Mouse (Mus musculus) hindbrain, embryonic 14.5 days (tissue): ENCODE measurements at regions not wholly inside any gene's neighbourhood (a gene's known extent, or its start where the extent isn't known, plus 50 kb on each side); places are given as distances from the start of the nearest gene placed in this dataset.
A peak's percentile ranks its signal among the peaks of the same experiment; 100 is the strongest.

Experiments used
- ATAC-seq: fragments of 200-750 bp; cut with Nextera tagmentation; 2 replicates; pipeline ENCODE4 v1.8.0; 2017; ENCODE audit warnings: moderate number of reproducible peaks, mild to moderate bottlenecking, moderate TSS enrichment, moderate library complexity; ENCODE audit not compliant: low FRiP score
- DNase-seq: peaks from one replicate; pipeline ENCODE4 v3.0.0-alpha.2; 2015; ENCODE audit warnings: low spot score
- H3K27ac ChIP-seq: fragments of 300-500 bp; sonication (generic); 2 replicates; pipeline ENCODE4 v1.5.1; 2014; ENCODE audit warnings: mild to moderate bottlenecking, moderate library complexity
- H3K27me3 ChIP-seq: fragments of 300-500 bp; sonication (generic); 2 replicates; pipeline ENCODE4 v1.6.1; 2014; ENCODE audit warnings: mild to moderate bottlenecking, low read length, mixed read lengths; ENCODE audit not compliant: control insufficient read depth, insufficient read depth
- H3K36me3 ChIP-seq: fragments of 300-500 bp; sonication (generic); replicated peaks from 2 replicates; pipeline ENCODE4 v1.6.1; 2014; ENCODE audit not compliant: control insufficient read depth, insufficient read depth
- H3K4me1 ChIP-seq: fragments of 300-500 bp; sonication (generic); replicated peaks from 2 replicates; pipeline ENCODE4 v1.6.1; 2014; ENCODE audit warnings: antibody characterized with exemption, low read length, mixed read lengths; ENCODE audit not compliant: control insufficient read depth, insufficient read depth
- H3K4me2 ChIP-seq: fragments of 300-500 bp; sonication (generic); replicated peaks from 2 replicates; pipeline ENCODE4 v1.6.1; 2014; ENCODE audit warnings: mild to moderate bottlenecking, moderate library complexity
- H3K4me3 ChIP-seq: fragments of 300-500 bp; sonication (generic); replicated peaks from 2 replicates; pipeline ENCODE4 v1.5.1; 2014; ENCODE audit warnings: mild to moderate bottlenecking, low read length
- H3K9ac ChIP-seq: fragments of 300-500 bp; sonication (generic); 2 replicates; pipeline ENCODE4 v1.6.1; 2014
- H3K9me3 ChIP-seq: fragments of 300-500 bp; sonication (generic); 2 replicates; pipeline ENCODE4 v1.6.1; 2016; ENCODE audit warnings: low read length; ENCODE audit not compliant: control insufficient read depth
- WGBS: fragments of 180-500 bp; shearing (Covaris S2); extraction: QIAGEN DNeasy Blood & Tissue Kit; methylation state at CpG from one replicate; pipeline ENCODE4 v1.1.7; 2014; 5-methylcytosine and 5-hydroxymethylcytosine counted together

GRCm38 (mm10) chr13:53753049-53753448 is 280.2 kb upstream of the Msx2 start:
- WGBS, result 76% methylated on average over 6 of the region's 6 CpGs
- H3K4me2 ChIP-seq, result no peak overlapping the region
- no peak for ATAC-seq

DNA sequence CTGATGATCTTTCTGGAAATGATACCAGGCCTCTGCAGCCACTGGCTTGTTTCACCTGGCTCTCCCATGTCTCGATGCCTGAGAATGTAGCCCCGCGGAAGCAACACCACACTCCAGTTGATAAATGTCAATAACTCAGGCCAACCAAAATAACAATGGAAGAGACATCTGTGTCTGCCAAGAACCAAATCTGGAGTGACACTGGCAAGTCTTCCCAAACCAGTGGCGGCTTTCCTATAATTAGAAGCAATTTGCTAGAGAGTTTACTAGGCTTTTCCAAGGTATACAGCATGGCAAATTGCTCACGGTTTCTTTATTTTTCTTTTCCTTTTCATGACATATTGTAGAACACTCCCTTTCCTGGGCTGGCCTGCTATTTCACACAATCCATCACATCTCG is 268.1 kb upstream of the Msx2 start:
- no peaks in the 10 kb centered on the region for H3K4me1 ChIP-seq
- ATAC-seq, result no peak
- no peak for DNase-seq
- 0 out of 2 replicates have a peak, but pooled peaks cover 4% of the 10 kb centered on the region for H3K9me3 ChIP-seq
- WGBS, result 83% methylated on average over 6 of the region's 6 CpGs
- H3K9ac ChIP-seq, result no peak overlapping the region
- no peaks in the 10 kb centered on the region for H3K36me3 ChIP-seq
- no peak overlapping the region for H3K27ac ChIP-seq
- no peak overlapping the region for H3K4me2 ChIP-seq
- no peaks in the 10 kb centered on the region for H3K27me3 ChIP-seq
- no peak overlapping the region for H3K4me3 ChIP-seq

More at GRCm38 (mm10) chr13:53753049-53753448, 280.2 kb upstream of the Msx2 start:
- Histone ChIP-seq H3K4me1 (peaks cover 11% of the 10 kb centered on the region), H3K4me3 (no peak overlapping the region), H3K36me3 (no peaks in the 10 kb centered on the region), H3K27me3 (no peaks in the 10 kb centered on the region), H3K9ac (no peak overlapping the region), H3K9me3 (no peaks in the 10 kb centered on the region), H3K27ac (no peak overlapping the region)
- no peak for DNase-seq

GRCm38 (mm10) chr13:53739127-53739526 is 266.3 kb upstream of the Msx2 start:
- DNase-seq, result peak; percentile 49

DNA sequence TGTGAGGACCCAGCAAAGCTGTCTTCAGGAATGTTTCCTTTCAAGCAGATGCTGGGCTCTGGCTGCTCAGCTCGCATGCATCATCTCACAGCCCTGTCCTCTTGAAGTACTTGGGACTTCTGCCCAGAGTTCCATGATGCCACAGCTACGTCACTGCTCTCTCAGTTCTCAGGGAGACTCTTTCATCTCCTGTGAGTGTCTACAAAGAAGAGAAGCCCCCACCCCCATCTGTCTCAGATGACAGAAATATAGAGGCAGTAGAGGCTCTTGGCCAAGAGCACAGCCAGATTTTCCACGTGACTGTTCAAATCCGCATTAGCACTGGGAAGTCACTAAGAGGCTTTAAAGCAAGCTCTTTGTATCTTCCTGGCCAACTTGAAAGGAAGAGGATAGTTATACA is 262.1 kb upstream of the Msx2 start:
- H3K4me1 ChIP-seq, result no peaks in the 10 kb centered on the region
- no peak for ATAC-seq
- no peak overlapping the region for H3K27ac ChIP-seq
- H3K36me3 ChIP-seq, result no peaks in the 10 kb centered on the region
- no peaks in the 10 kb centered on the region for H3K27me3 ChIP-seq
- no peaks in the 10 kb centered on the region for H3K9me3 ChIP-seq
- WGBS, result 60% methylated on average over 4 of the region's 4 CpGs
- H3K9ac ChIP-seq, result no peak overlapping the region
- DNase-seq, result peak; percentile 44
- no peak overlapping the region for H3K4me2 ChIP-seq
- H3K4me3 ChIP-seq, result no peak overlapping the region

More at GRCm38 (mm10) chr13:53739127-53739526, 266.3 kb upstream of the Msx2 start:
- Histone ChIP-seq H3K27me3 (no peaks in the 10 kb centered on the region), H3K9me3 (no peaks in the 10 kb centered on the region), H3K36me3 (no peaks in the 10 kb centered on the region), H3K4me2 (no peak overlapping the region), H3K27ac (no peak overlapping the region), H3K4me1 (no peaks in the 10 kb centered on the region), H3K9ac (no peak overlapping the region), H3K4me3 (no peak overlapping the region)
- WGBS, result 57% methylated on average over 3 of the region's 3 CpGs
- ATAC-seq, result no peak

- no peaks in the 10 kb centered on the region for H3K27me3 ChIP-seq
- no peaks in the 10 kb centered on the region for H3K4me1 ChIP-seq
- no peak overlapping the region for H3K27ac ChIP-seq
- H3K9ac ChIP-seq, result no peak overlapping the region
- H3K36me3 ChIP-seq, result no peaks in the 10 kb centered on the region
- WGBS, result 71% methylated on average over 10 of the region's 10 CpGs
- ATAC-seq, result no peak
- H3K9me3 ChIP-seq, result no peaks in the 10 kb centered on the region
- H3K4me2 ChIP-seq, result no peak overlapping the region
- no peak for DNase-seq
- H3K4me3 ChIP-seq, result no peak overlapping the region
Measured at GRCm38 (mm10) chr13:53730259-53730902, 257.5 kb upstream of the Msx2 start.

- H3K9me3 ChIP-seq, result no peaks in the 10 kb centered on the region
- no peak overlapping the region for H3K27ac ChIP-seq
- H3K4me1 ChIP-seq, result no peaks in the 10 kb centered on the region
- no peak overlapping the region for H3K4me2 ChIP-seq
- no peak for ATAC-seq
- H3K9ac ChIP-seq, result no peak overlapping the region
- H3K36me3 ChIP-seq, result no peaks in the 10 kb centered on the region
- H3K27me3 ChIP-seq, result no peaks in the 10 kb centered on the region
- WGBS, result 90% methylated on average over 7 of the region's 7 CpGs
- no peak overlapping the region for H3K4me3 ChIP-seq
- DNase-seq, result no peak
Measured at GRCm38 (mm10) chr13:53729848-53730247, 257.0 kb upstream of the Msx2 start.

DNA sequence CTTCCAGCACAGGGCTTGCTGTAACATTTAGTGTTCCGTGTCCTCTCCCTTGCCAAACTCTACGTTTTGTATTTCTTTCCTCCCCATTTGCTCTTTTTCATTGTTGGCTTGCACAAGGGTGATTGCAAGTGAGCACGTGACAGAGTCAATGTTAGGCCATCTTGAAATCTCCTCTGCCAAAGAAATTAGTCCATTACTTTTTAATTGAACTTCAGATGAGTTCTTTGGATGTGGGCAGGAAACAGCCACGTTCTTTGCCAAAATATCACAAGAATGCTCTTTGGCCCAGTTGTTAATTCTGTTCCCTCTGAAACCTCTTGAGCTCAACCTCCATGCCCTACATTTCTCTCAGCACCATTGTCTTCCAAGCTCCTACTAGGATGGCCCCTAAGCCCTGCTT is 253.2 kb upstream of the Msx2 start:
- H3K9me3 ChIP-seq, result no peaks in the 10 kb centered on the region
- 88% methylated on average over 4 of the region's 4 CpGs for WGBS
- no peaks in the 10 kb centered on the region for H3K27me3 ChIP-seq
- H3K9ac ChIP-seq, result no peak overlapping the region
- no peaks in the 10 kb centered on the region for H3K36me3 ChIP-seq
- H3K4me2 ChIP-seq, result no peak overlapping the region
- H3K4me1 ChIP-seq, result no peaks in the 10 kb centered on the region
- H3K27ac ChIP-seq, result no peak overlapping the region
- ATAC-seq, result no peak
- DNase-seq, result no peak
- H3K4me3 ChIP-seq, result no peak overlapping the region

DNA sequence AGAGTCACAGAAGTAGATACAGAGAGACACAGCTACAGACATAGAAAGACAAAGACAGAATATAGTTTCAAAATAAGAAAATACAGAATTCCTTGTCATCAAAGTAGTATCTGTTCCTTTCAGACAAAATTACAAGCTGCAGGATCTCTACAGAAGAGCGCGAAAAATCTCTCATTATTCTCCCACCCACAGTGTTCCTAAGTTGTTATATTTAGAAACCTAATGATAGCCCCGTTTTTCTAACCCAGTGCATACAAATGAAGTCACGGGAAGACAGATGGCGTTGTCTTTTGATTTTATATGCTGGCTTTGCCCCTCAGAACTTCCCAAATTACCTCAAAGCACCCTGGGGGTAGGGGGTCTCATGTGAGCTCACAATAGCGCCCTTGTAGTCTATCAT is 250.0 kb upstream of the Msx2 start:
- H3K36me3 ChIP-seq, result no peaks in the 10 kb centered on the region
- H3K4me2 ChIP-seq, result no peak overlapping the region
- no peaks in the 10 kb centered on the region for H3K27me3 ChIP-seq
- no peaks in the 10 kb centered on the region for H3K9me3 ChIP-seq
- H3K4me1 ChIP-seq, result no peaks in the 10 kb centered on the region
- no peak overlapping the region for H3K4me3 ChIP-seq
- DNase-seq (no peak), ATAC-seq (no peak)
- no peak overlapping the region for H3K9ac ChIP-seq
- 39% methylated on average over 6 of the region's 6 CpGs for WGBS
- no peak overlapping the region for H3K27ac ChIP-seq

GRCm38 (mm10) chr13:53721038-53721463 is 248.2 kb upstream of the Msx2 start:
- Histone ChIP-seq H3K36me3 (no peaks in the 10 kb centered on the region), H3K4me1 (no peaks in the 10 kb centered on the region), H3K4me2 (no peak overlapping the region), H3K27me3 (no peaks in the 10 kb centered on the region), H3K27ac (no peak overlapping the region), H3K4me3 (no peak overlapping the region), H3K9me3 (no peaks in the 10 kb centered on the region), H3K9ac (no peak overlapping the region)
- 66% methylated on average over 9 of the region's 9 CpGs for WGBS
- DNase-seq (no peak), ATAC-seq (no peak)

GRCm38 (mm10) chr13:53717582-53717981 is 244.7 kb upstream of the Msx2 start:
- no peak overlapping the region for H3K9ac ChIP-seq
- no peaks in the 10 kb centered on the region for H3K36me3 ChIP-seq
- H3K9me3 ChIP-seq, result no peaks in the 10 kb centered on the region
- H3K4me3 ChIP-seq, result no peak overlapping the region
- H3K4me1 ChIP-seq, result no peaks in the 10 kb centered on the region
- no peak for DNase-seq
- H3K27me3 ChIP-seq, result no peaks in the 10 kb centered on the region
- WGBS, result 90% methylated on average over 4 of the region's 4 CpGs
- H3K27ac ChIP-seq, result no peak overlapping the region
- no peak overlapping the region for H3K4me2 ChIP-seq
- ATAC-seq, result no peak
